8 mouse cellular contexts compared by ENCODE assay signal in genomic region chr17:25984556-25985305, GRCm38 (mm10). TPM values are rescaled to one million over a fixed set of nuclear protein-coding genes. Genes with fewer than 3 reads are reported as not detected.
DNase-seq lines count a peak whose midpoint lies in the region; ATAC-seq and TF ChIP-seq lines count a peak whose summit lies in the region.

No protein-coding gene starts in this region.

- no peaks in the 10 kb centered on the region for H3K9me3 ChIP-seq in midbrain, embryonic 15.5 days

- peak overlapping the region; percentile 75 for H3K27ac ChIP-seq in testis, adult 2 months (ENCODE audit: control insufficient read depth, insufficient read depth, low read depth, low read length)
- peak overlapping the region; percentile 90 for H3K27ac ChIP-seq in midbrain, embryonic 15.5 days

- DNase-seq in cerebellum, adult 9-10 months = peak; percentile 62
- DNase-seq in cerebellum, adult 11-12 months = no peak
- DNase-seq in testis, postnatal 14 days (ENCODE audit: low spot score) = no peak
- DNase-seq in induced T-regulatory cell, adult 2 months (ENCODE audit: low read depth) = peak; percentile 33
- DNase-seq in gastrocnemius, postnatal 25 days = no peak
- no peak for DNase-seq in adrenal gland, postnatal 4 days (ENCODE audit: low spot score in 2 of 2)

- H3K9ac ChIP-seq in midbrain, embryonic 15.5 days = peak overlapping the region; percentile 84

- no peak for TF ChIP-seq CTCF in testis, adult 2 months (IDR thresholded peaks at IDR 0.05; ENCODE audit: control insufficient read depth, insufficient read depth, insufficient replicate concordance, low read depth, low read length)

- H3K4me1 ChIP-seq in testis, adult 2 months (ENCODE audit: control insufficient read depth, insufficient read depth, low read length) = peaks cover 2% of the 10 kb centered on the region; the same call in 1 of the 2 replicates
- peaks cover 28% of the 10 kb centered on the region for H3K4me1 ChIP-seq in midbrain, embryonic 15.5 days

- peak overlapping the region; percentile 79 for H3K4me2 ChIP-seq in midbrain, embryonic 15.5 days

- no peaks in the 10 kb centered on the region for H3K36me3 ChIP-seq in testis, adult 2 months (ENCODE audit: control insufficient read depth, insufficient read depth, low read length)
- H3K36me3 ChIP-seq in midbrain, embryonic 15.5 days (replicated peaks) = peaks cover under 1% of the 10 kb centered on the region; the same call in 1 of the 2 replicates

- peak; percentile 40; the same call in 1 of the 2 replicates for ATAC-seq in midbrain, embryonic 15.5 days (replicated peaks)

- H3K4me3 ChIP-seq in testis, adult 2 months (ENCODE audit: control insufficient read depth, low read depth, low read length) = peak overlapping the region; percentile 88
- H3K4me3 ChIP-seq in midbrain, embryonic 15.5 days = peak overlapping the region; percentile 86

- no peak for TF ChIP-seq POLR2A in testis, adult 2 months (IDR thresholded peaks at IDR 0.05; ENCODE audit: control insufficient read depth, low read depth, low read length)

- H3K27me3 ChIP-seq in testis, adult 2 months (ENCODE audit: control insufficient read depth, insufficient read depth, low read length) = no peaks in the 10 kb centered on the region
- H3K27me3 ChIP-seq in midbrain, embryonic 15.5 days (replicated peaks) = no peaks in the 10 kb centered on the region

- WGBS in midbrain, embryonic 15.5 days = 13% methylated on average over 17 of the region's 17 CpGs

RNA-seq across cellular contexts. Expression of gene Capn15, which starts 0.9 kb away (rescaled TPM):
- 20.1 and 22.1 TPM in 2 replicates for polyA plus RNA-seq in testis, adult 2 months (2012; rRNA removed)
- 22.2 and 23.8 TPM in 2 replicates for polyA plus RNA-seq in midbrain, embryonic 15.5 days (2015; fragmentation: Nextera tagmentation; extraction: Ambion mirVana)
- total RNA-seq in gastrocnemius, postnatal 25 days (2021) = 1 to 10 TPM; 5.6 to 6.8 TPM
- total RNA-seq in adrenal gland, postnatal 4 days (2021) = 10 to 100 TPM; 24.0 to 24.2 TPM

RNA-seq across cellular contexts. Expression of gene A930017K11Rik, which starts 32.4 kb away (rescaled TPM):
- polyA plus RNA-seq in testis, adult 2 months (2012; rRNA removed) = 0.10 and 0.20 TPM in 2 replicates
- 3.1 and 6.1 TPM in 2 replicates for polyA plus RNA-seq in midbrain, embryonic 15.5 days (2015; fragmentation: Nextera tagmentation; extraction: Ambion mirVana)
- total RNA-seq in gastrocnemius, postnatal 25 days (2021) = not detected
- total RNA-seq in adrenal gland, postnatal 4 days (2021) = 1 to 10 TPM in 1 of 2 experiments, not detected in 1; 1.1 TPM

RNA-seq across cellular contexts. Expression of gene Nhlrc4, which starts 40.0 kb away (rescaled TPM):
- polyA plus RNA-seq in testis, adult 2 months (2012; rRNA removed) = 0.40 and 0.69 TPM in 2 replicates
- polyA plus RNA-seq in midbrain, embryonic 15.5 days (2015; fragmentation: Nextera tagmentation; extraction: Ambion mirVana) = 0.73 and 0.80 TPM in 2 replicates
- total RNA-seq in gastrocnemius, postnatal 25 days (2021) = not detected
- total RNA-seq in adrenal gland, postnatal 4 days (2021) = 1 to 10 TPM in 1 of 2 experiments, under 1 TPM in 1; 0.54 to 1.5 TPM

RNA-seq across cellular contexts. Expression of gene Pigq, which starts 40.0 kb away (rescaled TPM):
- polyA plus RNA-seq in testis, adult 2 months (2012; rRNA removed) = 21.4 and 24.4 TPM in 2 replicates
- polyA plus RNA-seq in midbrain, embryonic 15.5 days (2015; fragmentation: Nextera tagmentation; extraction: Ambion mirVana) = 71.9 and 75.8 TPM in 2 replicates
- 10 to 100 TPM; 30.0 to 31.9 TPM for total RNA-seq in gastrocnemius, postnatal 25 days (2021)
- total RNA-seq in adrenal gland, postnatal 4 days (2021) = 100 to 1,000 TPM in 1 of 2 experiments, 10 to 100 TPM in 1; 97.7 to 115 TPM

Comparison
In these comparisons a context has a peak if more than half of its experiments do, and no peak if none do; other contexts are left out.
1. DNase-seq: peak in cerebellum, adult 9-10 months (single experiment) and induced T-regulatory cell, adult 2 months (single experiment); none in cerebellum, adult 11-12 months (single experiment), testis, postnatal 14 days (single experiment), gastrocnemius, postnatal 25 days (single experiment) and adrenal gland, postnatal 4 days (0 of 2).